Mouse (Mus musculus): ENCODE data around the gene Tmem132a. TPM values are rescaled to one million over a fixed set of nuclear protein-coding genes. Genes with fewer than 3 reads are reported as not detected.

Gene Tmem132a
- polyA plus RNA-seq, 1 experiment from 2014 or later: 7.1 TPM

DNA sequence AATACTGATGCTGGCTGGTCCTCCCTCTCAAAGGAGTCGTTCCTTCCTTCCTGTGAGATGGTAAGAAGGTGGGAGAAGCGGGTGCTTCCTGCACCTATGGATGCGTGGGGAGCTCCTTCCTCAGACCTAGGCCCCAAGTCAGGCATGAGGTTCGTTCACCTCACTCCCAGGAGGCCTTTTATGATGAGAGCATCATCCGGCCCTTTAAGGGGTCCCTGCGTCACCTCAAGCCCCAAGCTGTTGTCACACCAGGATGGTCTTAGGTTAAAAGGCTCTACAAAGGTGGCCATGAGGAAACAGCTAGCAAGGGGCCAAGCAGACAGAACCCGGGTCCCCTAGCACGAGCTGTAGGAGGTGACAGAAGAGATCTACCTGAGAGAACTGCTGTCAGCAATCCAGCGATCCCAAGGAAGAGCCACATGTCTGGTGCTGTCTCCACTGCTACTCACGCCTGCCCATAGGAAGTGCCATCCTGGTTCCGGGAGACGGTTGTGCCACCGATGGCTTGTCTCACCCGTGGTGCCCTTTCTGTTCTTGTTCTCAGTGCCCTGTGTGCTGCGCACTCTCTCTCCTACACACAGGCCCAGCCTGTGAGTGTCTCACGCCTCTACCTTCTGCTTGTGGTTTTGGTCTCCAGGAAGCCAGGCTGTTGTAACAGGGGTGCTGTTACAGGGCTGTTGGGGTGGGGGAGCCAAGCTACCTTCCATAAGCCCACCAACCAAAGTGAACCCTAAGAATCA is 40.1 kb downstream of the Tmem132a start, which contains the start of gene Cd6:
TSS of gene Cd6 (minus strand) at position 623 of the 740 bp plus-strand sequence.
- TF ChIP-seq CTCF (IDR thresholded peaks at IDR 0.05; ENCODE audit: low read depth): no peak
- no peak for ATAC-seq
- Histone ChIP-seq H3K4me3 (ENCODE audit: low read depth, low read length) (no peak within 1 kb of the TSS), H3K27me3 (replicated peaks; ENCODE audit: control insufficient read depth, insufficient read depth, low read length) (no peaks in the 10 kb centered on the region), H3K27ac (ENCODE audit: low read depth, low read length) (no peak within 1 kb of the TSS), H3K36me3 (ENCODE audit: control insufficient read depth, insufficient read depth) (no peaks in the 10 kb centered on the region), H3K4me1 (replicated peaks; ENCODE audit: control insufficient read depth, insufficient read depth, low read length) (no peaks in the 10 kb centered on the region), H3K9ac (ENCODE audit: low read depth, low read length) (no peak within 1 kb of the TSS), H3K4me2 (replicated peaks; ENCODE audit: low read depth) (no peak within 1 kb of the TSS), H3K9me3 (ENCODE audit: control insufficient read depth) (no peaks in the 10 kb centered on the region)
- 91% methylated on average over 16 of the region's 16 CpGs for WGBS

DNA sequence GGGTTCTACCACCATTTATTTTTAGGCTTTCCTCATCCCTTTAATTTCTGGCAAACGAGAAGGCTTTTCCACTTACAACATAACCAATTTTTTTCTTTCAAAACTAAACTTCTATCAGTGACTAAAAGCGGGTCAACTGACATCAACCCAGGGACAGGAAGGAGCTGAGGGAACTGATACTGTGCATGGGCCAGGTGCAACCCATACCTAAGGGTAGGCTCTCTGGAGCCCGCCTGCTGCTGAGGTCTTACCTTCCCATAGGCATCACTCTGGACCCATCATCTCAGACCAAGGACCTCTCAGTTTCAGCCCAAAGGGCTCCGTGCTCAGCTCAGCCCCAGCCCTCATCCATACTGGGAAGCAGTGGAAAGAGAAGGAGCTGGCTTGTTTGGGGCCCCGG is 41.4 kb downstream of the Tmem132a start:
- WGBS: 89% methylated on average over 5 of the region's 5 CpGs
- H3K36me3 ChIP-seq (ENCODE audit: control insufficient read depth, insufficient read depth): no peaks in the 10 kb centered on the region
- ATAC-seq: no peak
- no peak overlapping the region for H3K4me2 ChIP-seq (replicated peaks; ENCODE audit: low read depth)
- no peaks in the 10 kb centered on the region for H3K4me1 ChIP-seq (replicated peaks; ENCODE audit: control insufficient read depth, insufficient read depth, low read length)
- H3K27ac ChIP-seq (ENCODE audit: low read depth, low read length): no peak overlapping the region
- H3K27me3 ChIP-seq (replicated peaks; ENCODE audit: control insufficient read depth, insufficient read depth, low read length): no peaks in the 10 kb centered on the region
- H3K9me3 ChIP-seq (ENCODE audit: control insufficient read depth): no peaks in the 10 kb centered on the region
- no peak for TF ChIP-seq CTCF (IDR thresholded peaks at IDR 0.05; ENCODE audit: low read depth)
- H3K9ac ChIP-seq (ENCODE audit: low read depth, low read length): no peak overlapping the region
- no peak overlapping the region for H3K4me3 ChIP-seq (ENCODE audit: low read depth, low read length)

GRCm38 (mm10) chr19:10824061-10824460 is 45.7 kb downstream of the Tmem132a start:
- no peaks in the 10 kb centered on the region for H3K4me1 ChIP-seq (replicated peaks; ENCODE audit: control insufficient read depth, insufficient read depth, low read length)
- no peaks in the 10 kb centered on the region for H3K9me3 ChIP-seq (ENCODE audit: control insufficient read depth)
- H3K27me3 ChIP-seq (replicated peaks; ENCODE audit: control insufficient read depth, insufficient read depth, low read length): no peaks in the 10 kb centered on the region
- no peak for TF ChIP-seq CTCF (IDR thresholded peaks at IDR 0.05; ENCODE audit: low read depth)
- no peak overlapping the region for H3K4me2 ChIP-seq (replicated peaks; ENCODE audit: low read depth)
- H3K9ac ChIP-seq (ENCODE audit: low read depth, low read length): no peak overlapping the region
- no peak for ATAC-seq
- H3K4me3 ChIP-seq (ENCODE audit: low read depth, low read length): no peak overlapping the region
- WGBS: 63% methylated on average over 7 of the region's 7 CpGs
- no peak overlapping the region for H3K27ac ChIP-seq (ENCODE audit: low read depth, low read length)
- no peaks in the 10 kb centered on the region for H3K36me3 ChIP-seq (ENCODE audit: control insufficient read depth, insufficient read depth)

DNA sequence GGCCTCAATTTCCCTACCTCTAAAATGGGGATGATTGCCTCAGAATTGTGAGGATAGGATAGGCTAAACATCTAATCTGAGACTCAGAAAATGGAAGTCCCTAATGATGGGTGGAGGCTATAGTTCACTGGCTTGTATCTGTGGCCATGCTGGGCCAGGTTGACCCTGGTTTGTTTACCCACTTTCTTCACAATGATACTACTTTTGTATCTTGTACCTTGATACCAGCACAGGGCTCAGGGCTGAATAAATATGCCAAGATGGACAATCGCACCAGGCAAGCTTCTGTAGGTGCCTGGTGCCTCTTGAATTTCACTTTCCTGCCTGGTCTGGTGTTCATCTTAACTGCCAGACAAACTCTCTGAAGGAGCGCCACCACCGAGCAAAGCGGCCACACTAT is 47.2 kb downstream of the Tmem132a start:
- no peaks in the 10 kb centered on the region for H3K9me3 ChIP-seq (ENCODE audit: control insufficient read depth)
- 93% methylated on average over 4 of the region's 4 CpGs for WGBS
- no peak overlapping the region for H3K4me2 ChIP-seq (replicated peaks; ENCODE audit: low read depth)
- no peaks in the 10 kb centered on the region for H3K27me3 ChIP-seq (replicated peaks; ENCODE audit: control insufficient read depth, insufficient read depth, low read length)
- H3K4me3 ChIP-seq (ENCODE audit: low read depth, low read length): no peak overlapping the region
- no peak overlapping the region for H3K9ac ChIP-seq (ENCODE audit: low read depth, low read length)
- ATAC-seq: no peak
- 0 out of 2 replicates have a peak, but pooled peaks cover 3% of the 10 kb centered on the region for H3K4me1 ChIP-seq (replicated peaks; ENCODE audit: control insufficient read depth, insufficient read depth, low read length)
- no peak for TF ChIP-seq CTCF (IDR thresholded peaks at IDR 0.05; ENCODE audit: low read depth)
- H3K36me3 ChIP-seq (ENCODE audit: control insufficient read depth, insufficient read depth): no peaks in the 10 kb centered on the region
- H3K27ac ChIP-seq (ENCODE audit: low read depth, low read length): no peak overlapping the region

- ATAC-seq: no peak
- H3K4me2 ChIP-seq (replicated peaks; ENCODE audit: low read depth): no peak overlapping the region
- no peak overlapping the region for H3K4me3 ChIP-seq (ENCODE audit: low read depth, low read length)
- 0 out of 2 replicates have a peak, but pooled peaks cover 3% of the 10 kb centered on the region for H3K4me1 ChIP-seq (replicated peaks; ENCODE audit: control insufficient read depth, insufficient read depth, low read length)
- no peak overlapping the region for H3K9ac ChIP-seq (ENCODE audit: low read depth, low read length)
- H3K27me3 ChIP-seq (replicated peaks; ENCODE audit: control insufficient read depth, insufficient read depth, low read length): no peaks in the 10 kb centered on the region
- no peaks in the 10 kb centered on the region for H3K36me3 ChIP-seq (ENCODE audit: control insufficient read depth, insufficient read depth)
- no peak overlapping the region for H3K27ac ChIP-seq (ENCODE audit: low read depth, low read length)
- WGBS: 75% methylated on average over 7 of the region's 7 CpGs
- H3K9me3 ChIP-seq (ENCODE audit: control insufficient read depth): no peaks in the 10 kb centered on the region
- no peak for TF ChIP-seq CTCF (IDR thresholded peaks at IDR 0.05; ENCODE audit: low read depth)
Observed at GRCm38 (mm10) chr19:10821319-10821718, 48.4 kb downstream of the Tmem132a start.

- WGBS: 21% methylated on average over 17 of the region's 17 CpGs
- peak overlapping the region; percentile 17; the same call in 1 of the 2 replicates for H3K9ac ChIP-seq (ENCODE audit: low read depth, low read length)
- H3K4me3 ChIP-seq (ENCODE audit: low read depth, low read length): peak overlapping the region; percentile 22
- H3K4me2 ChIP-seq (replicated peaks; ENCODE audit: low read depth): peak overlapping the region; percentile 57
- H3K27ac ChIP-seq (ENCODE audit: low read depth, low read length): no peak overlapping the region
- H3K4me1 ChIP-seq (replicated peaks; ENCODE audit: control insufficient read depth, insufficient read depth, low read length): 0 out of 2 replicates have a peak, but pooled peaks cover 3% of the 10 kb centered on the region
- no peaks in the 10 kb centered on the region for H3K27me3 ChIP-seq (replicated peaks; ENCODE audit: control insufficient read depth, insufficient read depth, low read length)
- H3K36me3 ChIP-seq (ENCODE audit: control insufficient read depth, insufficient read depth): no peaks in the 10 kb centered on the region
- peak; percentile 59; the same call in 1 of the 2 replicates for ATAC-seq
- no peaks in the 10 kb centered on the region for H3K9me3 ChIP-seq (ENCODE audit: control insufficient read depth)
- TF ChIP-seq CTCF (IDR thresholded peaks at IDR 0.05; ENCODE audit: low read depth): no peak
Observed at GRCm38 (mm10) chr19:10818217-10818946, 51.4 kb downstream of the Tmem132a start.

Data from intestine, postnatal 0 days (tissue).